Mouse (Mus musculus) liver, embryonic 14.5 days (tissue): ENCODE measurements around the gene Pax4. TPM values are rescaled to one million over a fixed set of nuclear protein-coding genes. Genes with fewer than 3 reads are reported as not detected.

Source experiments
- ATAC-seq: fragments of 200-750 bp; cut with Nextera tagmentation; 2 replicates; pipeline ENCODE4 v1.8.0; 2017; ENCODE audit warnings: moderate number of reproducible peaks, mild to moderate bottlenecking, moderate library complexity; ENCODE audit not compliant: insufficient read depth
- DNase-seq, 3 experiments: peaks; one replicate each; pipeline ENCODE4 v3.0.0-alpha.2; 2012 to 2013; ENCODE audit warnings: low read depth in 3 of 3, low spot score in 3 of 3
- H3K27ac ChIP-seq: fragments of 300-500 bp; sonication (generic); 2 replicates; pipeline ENCODE4 v1.5.1; 2014; ENCODE audit warnings: moderate library complexity, mild to moderate bottlenecking, control low read depth, inconsistent platforms
- H3K27me3 ChIP-seq: fragments of 300-500 bp; sonication (generic); 2 replicates; pipeline ENCODE4 v1.6.1; 2014; ENCODE audit warnings: mild to moderate bottlenecking, low read length, moderate library complexity; ENCODE audit not compliant: control insufficient read depth, insufficient read depth
- H3K36me3 ChIP-seq: fragments of 300-500 bp; sonication (generic); replicated peaks from 2 replicates; pipeline ENCODE4 v1.6.1; 2014; ENCODE audit warnings: low read depth; ENCODE audit not compliant: control insufficient read depth, insufficient read depth
- H3K4me1 ChIP-seq, 2 experiments: fragments of 200-500 bp in 1 of 2; fragments of 300-500 bp in 1 of 2; sonication (generic) in 1 of 2; replicated peaks; 2 replicates each; pipeline ENCODE4 v1.6.1; 2012 to 2014; ENCODE audit warnings: antibody characterized with exemption in 1 of 2, inconsistent platforms in 1 of 2, low read length in 1 of 2; ENCODE audit not compliant: control insufficient read depth in 2 of 2, insufficient read depth in 2 of 2
- H3K4me2 ChIP-seq: fragments of 300-500 bp; sonication (generic); 2 replicates; pipeline ENCODE4 v1.6.1; 2014; ENCODE audit warnings: low read depth, mild to moderate bottlenecking, control low read depth, moderate library complexity
- H3K4me3 ChIP-seq, 2 experiments: fragments of 200-500 bp in 1 of 2; fragments of 300-500 bp in 1 of 2; sonication (generic) in 1 of 2; 2 replicates each; pipeline ENCODE4 v1.5.1; 2012 to 2014; ENCODE audit warnings: low read depth in 2 of 2, low read length in 2 of 2, mild to moderate bottlenecking in 2 of 2, control low read depth in 1 of 2, inconsistent platforms in 1 of 2, moderate library complexity in 1 of 2; ENCODE audit not compliant: insufficient read depth in 1 of 2
- H3K9ac ChIP-seq: fragments of 300-500 bp; sonication (generic); replicated peaks from 2 replicates; pipeline ENCODE4 v1.6.1; 2014; ENCODE audit warnings: mild to moderate bottlenecking, control low read depth, moderate library complexity
- H3K9me3 ChIP-seq: fragments of 300-500 bp; sonication (generic); 2 replicates; pipeline ENCODE4 v1.6.1; 2016; ENCODE audit warnings: low read length, mixed read lengths; ENCODE audit not compliant: control insufficient read depth
- CTCF ChIP-seq: IDR thresholded peaks from 2 replicates; pipeline ENCODE4 v1.5.1; 2016; ENCODE audit warnings: antibody characterized with exemption, low read depth, control low read depth
- EP300 ChIP-seq: IDR thresholded peaks from 2 replicates; pipeline ENCODE4 v1.6.1; 2016; ENCODE audit warnings: antibody characterized with exemption, low read depth
- WGBS: fragments of 180-500 bp; shearing (Covaris S2); extraction: QIAGEN DNeasy Blood & Tissue Kit; methylation state at CpG from one replicate; pipeline ENCODE4 v1.1.7; 2014; ENCODE audit not compliant: insufficient replicate concordance; 5-methylcytosine and 5-hydroxymethylcytosine counted together
- polyA plus RNA-seq, 2 experiments: library from polyadenylated mRNA; depleted of rRNA in 1 of 2; stranded (reverse) in 1 of 2; unstranded in 1 of 2; fragments of >200 nt; fragmentation: Nextera tagmentation in 1 of 2; extraction: Ambion mirVana in 1 of 2; gene quantifications; 2 replicates each; pipeline versions ENCODE4 v1.2.1 to v1.2.3; 2012 to 2014

The Pax4 gene
- polyA plus RNA-seq, 2 experiments, result not detected

DNA sequence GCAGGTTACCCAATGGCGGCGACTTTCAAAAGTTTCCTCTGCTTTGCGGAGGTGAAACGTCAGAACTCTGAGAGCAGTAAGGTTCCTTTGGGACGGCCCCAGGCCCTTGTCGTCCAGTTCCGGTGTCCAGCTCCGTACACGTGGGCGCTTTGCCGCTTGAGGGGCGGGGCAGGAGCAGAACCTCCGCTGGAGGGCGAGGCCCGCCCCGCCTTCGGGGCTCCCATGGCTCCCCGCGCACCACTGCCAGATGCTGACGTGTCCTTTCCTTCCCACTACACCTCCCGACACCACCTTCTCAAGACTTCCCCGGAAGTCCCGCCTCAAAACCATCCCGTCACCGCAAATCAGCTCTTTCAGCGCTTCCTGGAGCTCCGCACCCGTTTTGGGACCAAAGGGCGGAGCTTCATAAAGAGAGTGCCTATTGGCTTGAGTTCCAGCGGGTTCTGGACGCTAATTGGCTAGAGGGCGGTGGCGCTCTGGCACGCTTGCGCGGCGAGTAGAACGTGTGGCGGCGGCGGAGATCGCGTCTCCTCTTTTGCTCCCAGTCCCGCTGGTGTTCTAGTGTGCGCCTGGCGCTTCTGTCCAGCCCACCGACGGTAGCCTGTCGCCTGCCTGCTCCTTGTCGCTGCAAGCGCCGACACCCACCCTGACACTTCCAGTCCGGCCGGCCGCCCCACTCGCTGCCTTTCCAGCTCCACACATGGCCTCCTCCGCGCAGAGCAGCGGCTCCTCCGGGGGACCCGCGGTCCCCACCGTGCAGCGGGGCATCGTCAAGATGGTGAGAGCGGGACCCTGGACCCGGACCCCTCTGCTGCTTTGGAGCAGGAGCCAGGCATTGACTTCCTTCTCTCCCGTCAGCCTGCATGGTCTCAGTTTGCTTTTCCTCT, 31.0 kb upstream of the Pax4 start:
- Histone ChIP-seq H3K4me1 (peaks cover 20 to 23% of the 10 kb centered on the region in 2 experiments), H3K27me3 (no peaks in the 10 kb centered on the region), H3K36me3 (no peaks in the 10 kb centered on the region; the same call in 1 of the 2 replicates), H3K27ac (peak overlapping the region; percentile 62), H3K9me3 (no peaks in the 10 kb centered on the region), H3K4me2 (peak overlapping the region; percentile 84), H3K4me3 (peak overlapping the region; percentile 77 to 89), H3K9ac (peak overlapping the region; percentile 83)
- peak; percentile 98 for ATAC-seq
- WGBS, result under 1% methylated on average over 68 of the region's 68 CpGs
- TF ChIP-seq EP300 (no peak), CTCF (peak; percentile 34)
- DNase-seq, result peak; percentile 100

DNA sequence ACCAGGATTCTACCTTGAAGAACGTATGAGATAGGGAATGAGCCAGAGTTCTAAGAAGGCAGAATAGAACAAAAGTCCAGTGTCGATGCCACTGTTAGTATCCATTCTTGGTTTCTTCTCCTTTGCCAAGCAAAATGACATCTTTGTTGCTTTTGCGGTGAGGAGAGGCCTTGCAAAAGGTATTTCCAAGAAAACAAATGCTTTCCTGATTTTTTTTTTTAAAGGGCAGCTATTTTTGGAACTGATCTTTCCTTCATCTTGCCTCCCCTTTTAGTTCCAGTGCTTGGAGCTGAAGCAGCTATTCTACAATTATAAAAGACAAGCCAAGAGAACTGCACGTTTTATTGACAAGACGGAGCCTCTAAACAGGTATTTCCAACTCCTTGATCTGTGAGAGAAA, 25.7 kb upstream of the Pax4 start, which contains the start of gene Snd1:
Gene Snd1 (plus strand): TSS at position 301 of the 400 bp plus-strand sequence.
- ATAC-seq (no peak), DNase-seq (no peak)
- Histone ChIP-seq H3K36me3 (no peaks in the 10 kb centered on the region), H3K27me3 (no peaks in the 10 kb centered on the region), H3K9ac (no peak within 1 kb of the TSS), H3K4me2 (no peak within 1 kb of the TSS), H3K27ac (no peak within 1 kb of the TSS), H3K4me1 (peaks cover 5 to 6% of the 10 kb centered on the region in 2 experiments; a peak in 3 of 4 replicates), H3K4me3 (no peak within 1 kb of the TSS), H3K9me3 (no peaks in the 10 kb centered on the region)
- TF ChIP-seq EP300, result no peak
- TF ChIP-seq CTCF, result no peak
- 70% methylated on average over 5 of the region's 5 CpGs for WGBS

DNA sequence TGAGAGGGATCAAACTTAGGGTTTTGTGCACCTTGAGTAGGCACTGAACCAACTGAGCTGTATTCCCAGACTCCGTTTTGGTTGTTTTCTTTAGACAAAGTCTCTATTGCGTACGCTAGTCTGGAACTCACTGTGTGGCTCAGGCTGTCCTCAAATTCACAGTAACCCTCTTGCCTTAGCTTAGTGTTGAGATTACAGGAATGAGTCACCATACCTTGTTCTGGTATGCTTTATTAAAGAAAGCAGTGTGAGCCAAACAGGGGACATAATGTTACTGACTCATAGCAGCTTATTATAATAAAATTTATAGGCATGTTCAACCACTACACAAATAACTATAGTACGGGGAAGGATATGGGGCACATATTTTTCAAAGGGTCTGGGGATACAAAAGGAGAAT, 25.1 kb upstream of the Pax4 start:
- WGBS, result 70% methylated on average over 4 of the region's 4 CpGs
- no peak overlapping the region for H3K4me3 ChIP-seq
- TF ChIP-seq CTCF (no peak), EP300 (no peak)
- no peaks in the 10 kb centered on the region for H3K27me3 ChIP-seq
- H3K27ac ChIP-seq, result no peak overlapping the region
- ATAC-seq, result no peak
- H3K9ac ChIP-seq, result no peak overlapping the region
- H3K4me2 ChIP-seq, result no peak overlapping the region
- peaks cover 2 to 6% of the 10 kb centered on the region in 2 experiments; a peak in 2 of 4 replicates for H3K4me1 ChIP-seq
- H3K36me3 ChIP-seq, result no peaks in the 10 kb centered on the region
- DNase-seq, result no peak
- H3K9me3 ChIP-seq, result no peaks in the 10 kb centered on the region

DNA sequence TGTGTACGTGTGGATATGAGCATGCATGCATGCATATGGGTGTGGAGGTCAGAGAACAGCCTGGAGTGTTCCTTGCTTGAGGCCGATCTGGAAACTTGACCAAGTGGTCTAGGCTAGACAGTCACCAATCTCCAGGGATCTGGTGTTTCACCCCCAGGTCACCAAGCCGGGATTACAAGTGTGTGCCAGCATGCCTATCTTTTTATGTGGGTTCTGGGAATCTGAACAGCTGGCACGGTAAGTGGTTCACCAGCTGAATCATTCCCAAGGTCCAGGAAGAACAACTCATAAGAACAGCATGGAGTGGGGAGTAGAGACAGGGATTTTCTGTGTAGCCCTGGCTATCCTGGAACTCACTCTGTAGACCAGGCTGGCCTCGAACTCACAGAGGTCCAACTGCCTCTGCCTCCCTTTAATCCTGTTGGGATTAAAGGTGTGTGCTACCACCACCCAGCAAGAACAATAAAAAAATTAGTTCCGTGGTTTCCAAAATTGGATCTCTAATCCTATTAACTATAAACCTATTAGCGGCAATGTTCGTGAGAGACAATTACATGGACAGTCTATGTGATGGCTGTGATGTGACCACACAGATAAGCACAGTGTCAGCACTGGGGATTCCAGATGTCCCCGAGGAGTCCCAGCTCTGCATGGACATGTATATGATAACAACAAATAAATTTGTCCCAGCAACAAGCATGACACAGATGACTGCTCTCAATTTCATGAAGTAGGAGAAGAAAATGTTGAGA, 22.3 kb upstream of the Pax4 start:
- Histone ChIP-seq H3K9ac (no peak overlapping the region), H3K27ac (no peak overlapping the region), H3K4me3 (no peak overlapping the region), H3K9me3 (no peaks in the 10 kb centered on the region), H3K4me2 (no peak overlapping the region), H3K27me3 (no peaks in the 10 kb centered on the region), H3K36me3 (no peaks in the 10 kb centered on the region), H3K4me1 (no peaks in the 10 kb centered on the region)
- 70% methylated on average over 9 of the region's 9 CpGs for WGBS
- ATAC-seq (no peak), DNase-seq (no peak)
- TF ChIP-seq CTCF, result no peak
- TF ChIP-seq EP300, result no peak

DNA sequence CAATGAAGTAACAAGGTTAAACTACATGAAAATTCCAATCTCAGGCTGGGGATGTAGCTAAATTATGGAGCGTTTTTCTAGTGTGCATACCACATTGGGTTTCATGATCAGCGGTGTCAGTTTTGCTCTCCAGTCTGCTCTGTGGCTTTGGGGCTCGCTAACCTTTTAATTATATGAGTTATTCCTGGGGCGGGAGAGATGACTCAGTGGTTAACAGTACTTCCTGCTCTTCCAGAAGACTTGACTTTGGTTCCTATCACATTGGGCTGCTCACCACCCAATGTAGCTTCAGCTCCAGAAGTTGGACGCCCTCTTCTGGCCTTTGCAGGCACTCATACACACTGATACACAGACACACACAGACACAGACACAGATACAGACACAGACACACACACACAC, 21.5 kb upstream of the Pax4 start:
- DNase-seq (no peak), ATAC-seq (no peak)
- no peaks in the 10 kb centered on the region for H3K4me1 ChIP-seq
- no peak overlapping the region for H3K4me2 ChIP-seq
- no peak overlapping the region for H3K27ac ChIP-seq
- no peaks in the 10 kb centered on the region for H3K27me3 ChIP-seq
- H3K9me3 ChIP-seq, result no peaks in the 10 kb centered on the region
- WGBS, result 56% methylated on average over 5 of the region's 5 CpGs
- no peak for TF ChIP-seq CTCF
- no peak for TF ChIP-seq EP300
- H3K4me3 ChIP-seq, result no peak overlapping the region
- H3K9ac ChIP-seq, result no peak overlapping the region
- no peaks in the 10 kb centered on the region for H3K36me3 ChIP-seq
